Mouse (Mus musculus) liver, embryonic 16.5 days (tissue): Measurements from ENCODE around the gene Tead3. TPM values are rescaled to one million over a fixed set of nuclear protein-coding genes. Genes with fewer than 3 reads are reported as not detected.
A peak's percentile ranks its signal among the peaks of the same experiment; 100 is the strongest.

ENCODE experiments used
- ATAC-seq: fragments of 200-750 bp; cut with Nextera tagmentation; 2 replicates; pipeline ENCODE4 v1.8.0; 2017; ENCODE audit warnings: low read depth, mild to moderate bottlenecking, moderate number of reproducible peaks, moderate library complexity
- H3K27ac ChIP-seq: fragments of 300-500 bp; sonication (generic); 2 replicates; pipeline ENCODE4 v1.5.1; 2014; ENCODE audit warnings: mild to moderate bottlenecking, low read length
- H3K27me3 ChIP-seq: fragments of 300-500 bp; sonication (generic); 2 replicates; pipeline ENCODE4 v1.6.1; 2014; ENCODE audit warnings: low read depth, low read length, mixed read lengths; ENCODE audit not compliant: control insufficient read depth, insufficient read depth
- H3K36me3 ChIP-seq: fragments of 300-500 bp; sonication (generic); 2 replicates; pipeline ENCODE4 v1.6.1; 2014; ENCODE audit warnings: mild to moderate bottlenecking; ENCODE audit not compliant: control insufficient read depth, insufficient read depth
- H3K4me1 ChIP-seq: fragments of 300-500 bp; sonication (generic); 2 replicates; pipeline ENCODE4 v1.6.1; 2014; ENCODE audit warnings: low read depth, low read length, mixed read lengths; ENCODE audit not compliant: control insufficient read depth
- H3K4me2 ChIP-seq: fragments of 300-500 bp; sonication (generic); 2 replicates; pipeline ENCODE4 v1.6.1; 2014; ENCODE audit warnings: low read depth, low read length, mixed read lengths
- H3K4me3 ChIP-seq: fragments of 300-500 bp; sonication (generic); 2 replicates; pipeline ENCODE4 v1.5.1; 2014; ENCODE audit warnings: low read depth, mild to moderate bottlenecking, low read length
- H3K9ac ChIP-seq: fragments of 300-500 bp; sonication (generic); 2 replicates; pipeline ENCODE4 v1.6.1; 2014; ENCODE audit warnings: low read depth, low read length
- H3K9me3 ChIP-seq: fragments of 300-500 bp; sonication (generic); replicated peaks from 2 replicates; pipeline ENCODE4 v1.6.1; 2016; ENCODE audit warnings: low read length; ENCODE audit not compliant: control insufficient read depth
- WGBS: fragments of 180-500 bp; shearing (Covaris S2); extraction: QIAGEN DNeasy Blood & Tissue Kit; methylation state at CpG from one replicate; pipeline ENCODE4 v1.1.7; 2014; ENCODE audit not compliant: insufficient replicate concordance; 5-methylcytosine and 5-hydroxymethylcytosine counted together
- polyA plus RNA-seq: library from polyadenylated mRNA; unstranded; fragments of >200 nt; fragmentation: Nextera tagmentation; extraction: Ambion mirVana; gene quantifications from 2 replicates; pipeline ENCODE4 v1.2.1, GENCODE M21; 2015

Gene Tead3
- polyA plus RNA-seq, 1 experiment from 2014 or later, result 0.52 TPM

GRCm38 (mm10) chr17:28375592-28376061 lies 25.0 kb upstream of the Tead3 start:
- no peaks in the 10 kb centered on the region for H3K36me3 ChIP-seq
- H3K9ac ChIP-seq, result no peak overlapping the region
- 7% methylated on average over 17 of the region's 17 CpGs for WGBS
- H3K4me1 ChIP-seq, result no peaks in the 10 kb centered on the region; the same call in 1 of the 2 replicates
- H3K27me3 ChIP-seq, result peaks cover 23% of the 10 kb centered on the region
- no peak overlapping the region for H3K4me3 ChIP-seq
- no peak for ATAC-seq
- no peak overlapping the region for H3K27ac ChIP-seq
- no peaks in the 10 kb centered on the region for H3K9me3 ChIP-seq
- H3K4me2 ChIP-seq, result no peak overlapping the region

- no peak overlapping the region for H3K4me3 ChIP-seq
- whole genome bisulfite sequencing, result 12% methylated on average over 15 of the region's 16 CpGs
- no peak overlapping the region for H3K27ac ChIP-seq
- H3K36me3 ChIP-seq, result no peaks in the 10 kb centered on the region
- ATAC-seq, result no peak
- no peaks in the 10 kb centered on the region for H3K9me3 ChIP-seq
- peaks cover 23% of the 10 kb centered on the region for H3K27me3 ChIP-seq
- no peaks in the 10 kb centered on the region; the same call in 1 of the 2 replicates for H3K4me1 ChIP-seq
- H3K9ac ChIP-seq, result no peak overlapping the region
- no peak overlapping the region for H3K4me2 ChIP-seq
Measured at GRCm38 (mm10) chr17:28374494-28374893, 23.9 kb upstream of the Tead3 start.

GRCm38 (mm10) chr17:28373821-28374220 lies 23.2 kb upstream of the Tead3 start:
- Histone ChIP-seq H3K9ac (no peak overlapping the region), H3K27ac (no peak overlapping the region), H3K4me2 (no peak overlapping the region), H3K27me3 (peaks cover 23% of the 10 kb centered on the region), H3K36me3 (no peaks in the 10 kb centered on the region), H3K9me3 (no peaks in the 10 kb centered on the region), H3K4me1 (no peaks in the 10 kb centered on the region; the same call in 1 of the 2 replicates), H3K4me3 (no peak overlapping the region)
- ATAC-seq, result no peak
- WGBS, result 7% methylated on average over 10 of the region's 10 CpGs

DNA sequence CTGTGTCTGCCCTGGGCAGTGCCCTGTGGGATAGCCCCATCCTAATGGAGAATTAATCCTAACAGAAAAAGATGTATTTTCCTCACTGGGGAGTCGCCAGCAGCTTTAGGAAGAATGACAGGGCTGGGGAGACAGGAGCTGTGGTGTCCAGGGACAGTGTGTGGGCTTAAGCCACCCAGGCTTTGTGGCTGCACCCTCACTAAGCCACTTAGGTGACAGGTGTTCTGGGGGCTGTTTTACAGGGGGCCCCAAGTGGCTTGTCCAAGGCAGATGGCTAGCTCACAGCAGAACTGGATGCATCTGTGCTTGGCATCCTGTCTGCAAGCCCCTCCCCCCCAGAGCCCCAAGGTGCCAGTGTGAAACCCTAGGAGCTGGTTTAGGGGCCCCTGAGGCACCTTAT lies 21.3 kb upstream of the Tead3 start:
- Histone ChIP-seq H3K4me3 (no peak overlapping the region), H3K9ac (no peak overlapping the region), H3K9me3 (no peaks in the 10 kb centered on the region), H3K27me3 (peaks cover 23% of the 10 kb centered on the region), H3K4me1 (no peaks in the 10 kb centered on the region; the same call in 1 of the 2 replicates), H3K4me2 (no peak overlapping the region), H3K27ac (no peak overlapping the region), H3K36me3 (no peaks in the 10 kb centered on the region)
- 34% methylated on average over 1 of the region's 1 CpGs for WGBS
- no peak for ATAC-seq

- Histone ChIP-seq H3K27ac (no peak overlapping the region), H3K4me1 (no peaks in the 10 kb centered on the region; the same call in 1 of the 2 replicates), H3K9ac (no peak overlapping the region), H3K9me3 (no peaks in the 10 kb centered on the region), H3K4me3 (no peak overlapping the region), H3K27me3 (peaks cover 21% of the 10 kb centered on the region), H3K36me3 (no peaks in the 10 kb centered on the region), H3K4me2 (no peak overlapping the region)
- 65% methylated on average over 2 of the region's 2 CpGs for WGBS
- ATAC-seq, result no peak
Measured at GRCm38 (mm10) chr17:28371286-28371685, 20.7 kb upstream of the Tead3 start.

- Histone ChIP-seq H3K36me3 (no peaks in the 10 kb centered on the region), H3K4me3 (no peak overlapping the region), H3K9ac (no peak overlapping the region), H3K9me3 (no peaks in the 10 kb centered on the region), H3K27ac (no peak overlapping the region), H3K4me1 (no peaks in the 10 kb centered on the region), H3K4me2 (no peak overlapping the region), H3K27me3 (peaks cover 21% of the 10 kb centered on the region)
- WGBS, result 59% methylated on average over 5 of the region's 5 CpGs
- ATAC-seq, result no peak
Measured at GRCm38 (mm10) chr17:28369056-28369455, 18.4 kb upstream of the Tead3 start.

DNA sequence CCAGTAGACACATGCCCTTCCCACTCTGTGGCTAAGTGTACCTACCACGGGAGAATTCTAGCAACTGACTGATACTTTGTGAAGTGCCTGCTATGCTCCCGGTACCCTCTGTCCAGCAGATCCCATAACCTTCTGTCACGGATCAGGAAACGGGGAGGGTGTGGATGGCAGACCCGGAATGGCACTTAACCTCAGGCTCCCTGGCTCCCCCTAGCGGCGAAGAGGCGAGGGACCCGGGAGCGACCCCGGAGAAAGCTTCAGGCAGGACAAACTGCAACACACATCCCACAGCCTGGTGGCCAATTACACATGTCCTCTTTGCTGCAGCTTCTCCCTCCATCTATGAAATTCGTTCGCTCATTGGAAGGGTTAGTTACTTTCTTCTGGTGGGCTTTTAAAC lies 17.8 kb upstream of the Tead3 start:
- no peak overlapping the region for H3K9ac ChIP-seq
- no peak overlapping the region for H3K4me2 ChIP-seq
- ATAC-seq, result 0 out of 2 replicates have a peak, but pooled peaks have one; percentile 24
- H3K27ac ChIP-seq, result no peak overlapping the region
- H3K27me3 ChIP-seq, result peaks cover 25% of the 10 kb centered on the region
- H3K36me3 ChIP-seq, result no peaks in the 10 kb centered on the region
- H3K4me1 ChIP-seq, result no peaks in the 10 kb centered on the region
- H3K4me3 ChIP-seq, result no peak overlapping the region
- H3K9me3 ChIP-seq, result no peaks in the 10 kb centered on the region
- WGBS, result 2% methylated on average over 13 of the region's 13 CpGs

DNA sequence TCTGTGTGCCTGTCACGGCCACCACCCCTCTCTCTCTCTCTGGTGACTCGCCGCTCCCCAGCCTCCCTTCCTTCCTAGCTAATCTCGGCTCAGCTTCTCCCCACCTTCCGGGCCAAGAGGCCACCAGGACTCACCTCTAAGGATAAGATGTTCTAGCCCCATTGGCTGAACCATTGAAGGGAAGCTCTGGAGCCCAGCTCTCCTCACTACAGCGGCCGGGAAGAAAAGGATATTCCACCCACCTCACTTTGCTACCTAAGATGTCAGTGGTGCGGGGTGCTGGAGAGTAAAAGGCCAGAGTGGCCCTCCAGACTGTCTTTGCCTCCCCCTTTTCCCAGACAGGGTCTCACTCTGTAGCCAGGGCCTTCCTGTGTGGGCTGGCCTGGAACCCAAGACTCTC lies 14.5 kb upstream of the Tead3 start, which contains the start of gene Tulp1:
Gene Tulp1 (minus strand): TSS at position 101 of the 400 bp plus-strand sequence.
- Histone ChIP-seq H3K36me3 (no peaks in the 10 kb centered on the region), H3K4me2 (no peak within 1 kb of the TSS), H3K9me3 (no peaks in the 10 kb centered on the region), H3K4me3 (no peak within 1 kb of the TSS), H3K27me3 (peaks cover 55% of the 10 kb centered on the region), H3K4me1 (peaks cover 3% of the 10 kb centered on the region; the same call in 1 of the 2 replicates), H3K9ac (no peak within 1 kb of the TSS), H3K27ac (no peak within 1 kb of the TSS)
- ATAC-seq, result no peak
- 27% methylated on average over 8 of the region's 8 CpGs for WGBS

GRCm38 (mm10) chr17:28363507-28363906 lies 12.9 kb upstream of the Tead3 start:
- ATAC-seq, result no peak
- peaks cover 3% of the 10 kb centered on the region; the same call in 1 of the 2 replicates for H3K4me1 ChIP-seq
- H3K9me3 ChIP-seq, result no peaks in the 10 kb centered on the region
- H3K4me3 ChIP-seq, result no peak overlapping the region
- H3K36me3 ChIP-seq, result no peaks in the 10 kb centered on the region
- no peak overlapping the region for H3K4me2 ChIP-seq
- H3K27ac ChIP-seq, result no peak overlapping the region
- H3K9ac ChIP-seq, result no peak overlapping the region
- H3K27me3 ChIP-seq, result peaks cover 67% of the 10 kb centered on the region
- 19% methylated on average over 6 of the region's 6 CpGs for WGBS
